Mouse (Mus musculus): Measurements from ENCODE around the gene Ndufs1.
"Not testable (repeated sequence)": the region's sequence is repeated elsewhere in the genome, so short reads cannot be mapped to it uniquely, and the experiment has no call there.

DNA sequence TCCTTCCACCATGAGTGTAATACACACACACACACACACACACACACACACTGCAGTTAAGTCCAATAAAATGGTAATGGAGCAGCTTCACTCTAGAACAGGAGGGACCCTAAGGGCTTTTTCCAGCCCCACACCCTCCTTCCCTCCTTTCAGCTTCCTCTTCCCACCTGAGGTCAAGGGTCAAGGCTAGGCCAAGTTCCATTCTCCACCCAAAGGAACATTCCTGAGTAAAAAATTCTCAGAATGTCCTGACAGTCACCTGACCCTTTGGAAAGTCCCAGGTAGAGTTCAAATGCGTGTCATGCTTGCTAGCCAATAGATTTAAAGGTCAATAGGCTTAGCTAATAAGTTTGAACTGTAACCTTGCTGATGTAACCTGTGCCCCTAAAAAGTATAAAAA, 38.0 kb downstream of the Ndufs1 start:
- TF ChIP-seq POLR2A (IDR thresholded peaks at IDR 0.05; ENCODE audit: borderline replicate concordance, low read depth, low read length); CTCF (IDR thresholded peaks at IDR 0.05; ENCODE audit: low read depth, low read length): not testable (repeated sequence)

All from bone marrow macrophage, adult 2 months (primary cell).